Mouse (Mus musculus): ENCODE measurements around the gene Metap1. TPM values are rescaled to one million over a fixed set of nuclear protein-coding genes. Genes with fewer than 3 reads are reported as not detected.

Metap1 gene
- 62.3 and 63.5 TPM in 2 replicates for polyA plus RNA-seq (2011; ENCODE audit: insufficient read length, low read depth, missing spikeins)

DNA sequence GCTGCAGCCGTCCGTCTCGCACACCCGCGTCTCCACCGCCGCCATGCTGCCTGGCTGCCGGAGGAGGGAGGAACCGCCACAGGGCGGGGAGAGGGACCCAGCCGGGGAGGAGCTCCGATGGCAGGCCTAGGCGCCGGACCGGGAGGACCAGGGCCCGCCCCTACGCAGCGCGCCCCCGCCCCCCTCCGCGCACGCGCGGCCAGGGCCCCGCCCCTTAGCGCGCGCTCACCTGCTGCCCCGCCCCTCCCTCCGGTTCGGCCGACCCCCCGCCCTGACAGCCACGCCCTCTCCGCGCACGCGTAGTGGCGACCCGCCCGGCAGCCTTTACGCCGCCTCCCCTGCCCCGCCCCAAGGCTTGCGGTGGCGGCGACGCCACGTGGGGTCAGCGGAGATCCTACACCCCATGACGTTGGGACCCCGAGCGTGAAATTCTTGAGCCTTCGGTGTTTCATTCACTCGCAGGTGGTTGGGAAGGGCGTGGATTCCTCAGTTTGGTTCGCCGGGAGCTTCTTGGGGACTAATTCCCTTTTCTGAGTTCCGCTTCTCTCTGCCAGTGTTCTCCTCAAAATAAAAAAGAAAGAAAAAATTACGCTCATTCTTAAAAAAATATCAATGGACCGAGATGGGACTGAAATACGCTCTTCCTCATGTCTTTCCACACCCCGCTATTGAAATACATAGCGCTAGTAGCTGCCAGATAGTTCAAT lies at the start of gene Metap1:
Gene Metap1, minus strand, starts transcription at position 189 of the 707 bp plus-strand sequence.
- Histone ChIP-seq H3K4me1 (ENCODE audit: control insufficient read depth, insufficient read depth, low read length) (no peaks in the 10 kb centered on the region; the same call in 1 of the 2 replicates), H3K27ac (ENCODE audit: insufficient read depth, low read length) (peak within 1 kb of the TSS; percentile 7; the same call in 1 of the 2 replicates), H3K4me3 (ENCODE audit: insufficient read depth, low read length) (peak within 1 kb of the TSS; percentile 100)
- TF ChIP-seq CTCF (IDR thresholded peaks at IDR 0.05; ENCODE audit: borderline replicate concordance, insufficient read depth, low read length): no peak
- peak; percentile 95 for TF ChIP-seq POLR2A (IDR thresholded peaks at IDR 0.05; ENCODE audit: low read depth, low read length)

DNA sequence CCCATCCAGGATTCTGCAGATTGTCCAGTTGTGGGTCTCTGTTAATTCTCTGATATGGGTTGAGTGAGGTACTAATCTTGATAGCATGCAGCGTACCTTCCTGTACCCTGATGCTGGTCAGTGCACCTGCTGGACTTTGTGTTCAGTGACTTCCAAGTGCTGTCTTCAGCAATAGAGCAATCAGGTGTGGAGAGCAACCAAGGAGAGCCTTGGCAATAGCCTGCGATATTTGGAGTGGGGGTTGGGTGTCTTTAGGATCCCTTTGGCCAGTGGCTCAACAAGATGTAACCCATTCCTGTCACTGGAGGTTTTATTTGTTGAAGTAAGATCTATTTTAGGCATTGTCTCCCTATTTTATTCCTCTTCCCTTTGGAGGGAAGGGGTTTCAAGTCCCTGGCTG lies 46.7 kb upstream of the Metap1 start:
- TF ChIP-seq CTCF (IDR thresholded peaks at IDR 0.05; ENCODE audit: borderline replicate concordance, insufficient read depth, low read length): no peak
- TF ChIP-seq POLR2A (IDR thresholded peaks at IDR 0.05; ENCODE audit: low read depth, low read length): no peak
- Histone ChIP-seq H3K4me3 (ENCODE audit: insufficient read depth, low read length) (no peak overlapping the region), H3K27ac (ENCODE audit: insufficient read depth, low read length) (no peak overlapping the region), H3K4me1 (ENCODE audit: control insufficient read depth, insufficient read depth, low read length) (peaks cover 3% of the 10 kb centered on the region; the same call in 1 of the 2 replicates)

GRCm38 (mm10) chr3:138532764-138533163 lies 43.4 kb upstream of the Metap1 start:
- Histone ChIP-seq H3K4me1 (ENCODE audit: control insufficient read depth, insufficient read depth, low read length) (peaks cover 5% of the 10 kb centered on the region), H3K4me3 (ENCODE audit: insufficient read depth, low read length) (no peak overlapping the region), H3K27ac (ENCODE audit: insufficient read depth, low read length) (no peak overlapping the region)
- TF ChIP-seq POLR2A (IDR thresholded peaks at IDR 0.05; ENCODE audit: low read depth, low read length) (no peak), CTCF (IDR thresholded peaks at IDR 0.05; ENCODE audit: borderline replicate concordance, insufficient read depth, low read length) (no peak)

DNA sequence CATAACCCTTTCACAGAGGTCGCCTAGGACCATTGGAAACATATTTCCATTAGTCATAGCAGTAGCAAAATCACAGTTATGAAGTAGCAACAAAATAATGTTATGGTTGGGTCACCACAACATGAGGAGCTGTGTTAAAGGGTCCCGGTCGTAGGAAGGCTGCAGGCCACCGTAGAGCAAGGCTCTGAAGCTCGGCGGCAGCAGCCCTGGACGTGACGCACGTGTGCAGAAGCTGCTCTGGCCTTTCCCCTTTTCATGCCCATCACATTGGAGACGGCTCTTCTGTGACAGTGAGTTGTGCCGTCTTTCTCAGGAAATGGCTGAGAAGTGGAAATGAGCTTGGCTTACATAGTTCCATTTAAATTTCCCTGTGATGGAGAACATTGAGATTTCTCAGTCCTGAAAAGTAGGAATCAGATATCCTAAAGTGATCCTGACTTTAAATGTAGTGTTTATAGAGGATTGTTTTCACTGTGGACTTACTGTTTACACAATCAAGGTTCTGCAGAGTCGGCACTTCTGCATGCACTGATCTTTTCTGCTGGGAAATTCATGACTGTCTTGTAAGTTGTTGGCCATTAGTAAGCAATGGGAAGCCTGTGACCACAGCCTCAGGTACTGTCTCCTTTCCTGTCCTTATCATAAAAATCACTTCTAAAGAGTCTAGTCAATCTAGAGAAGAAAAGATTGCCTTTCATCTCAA lies 42.3 kb upstream of the Metap1 start:
- no peak overlapping the region for H3K27ac ChIP-seq (ENCODE audit: insufficient read depth, low read length)
- TF ChIP-seq CTCF (IDR thresholded peaks at IDR 0.05; ENCODE audit: borderline replicate concordance, insufficient read depth, low read length): no peak
- TF ChIP-seq POLR2A (IDR thresholded peaks at IDR 0.05; ENCODE audit: low read depth, low read length): no peak
- no peak overlapping the region for H3K4me3 ChIP-seq (ENCODE audit: insufficient read depth, low read length)
- peaks cover 5% of the 10 kb centered on the region for H3K4me1 ChIP-seq (ENCODE audit: control insufficient read depth, insufficient read depth, low read length)

- H3K27ac ChIP-seq (ENCODE audit: insufficient read depth, low read length): no peak overlapping the region
- no peak for TF ChIP-seq CTCF (IDR thresholded peaks at IDR 0.05; ENCODE audit: borderline replicate concordance, insufficient read depth, low read length)
- TF ChIP-seq POLR2A (IDR thresholded peaks at IDR 0.05; ENCODE audit: low read depth, low read length): no peak
- no peak overlapping the region for H3K4me3 ChIP-seq (ENCODE audit: insufficient read depth, low read length)
- peaks cover 5% of the 10 kb centered on the region for H3K4me1 ChIP-seq (ENCODE audit: control insufficient read depth, insufficient read depth, low read length)
Measured at GRCm38 (mm10) chr3:138530578-138531478, 41.5 kb upstream of the Metap1 start.

DNA sequence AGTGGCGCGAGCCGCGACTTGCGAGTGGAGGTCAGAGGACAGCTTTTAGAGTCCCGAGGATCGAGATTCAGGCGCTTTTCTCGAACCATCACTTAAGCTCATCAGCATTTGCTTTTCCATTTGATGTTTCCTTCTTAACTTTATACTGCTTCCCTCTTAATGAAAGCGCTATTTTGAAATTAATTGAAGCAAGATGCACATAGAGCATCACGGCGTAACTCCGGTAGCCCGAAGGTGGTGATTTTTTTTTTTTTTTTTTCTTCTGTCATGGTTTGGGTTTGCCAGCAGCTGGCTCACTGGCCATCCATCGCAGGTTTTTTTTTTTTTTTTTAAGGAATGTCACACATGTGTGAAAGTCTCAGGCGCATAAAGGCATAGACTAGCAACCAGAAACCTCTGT lies 39.0 kb upstream of the Metap1 start:
- Histone ChIP-seq H3K27ac (ENCODE audit: insufficient read depth, low read length) (no peak overlapping the region), H3K4me3 (ENCODE audit: insufficient read depth, low read length) (peak overlapping the region; percentile 95), H3K4me1 (ENCODE audit: control insufficient read depth, insufficient read depth, low read length) (peaks cover 5% of the 10 kb centered on the region)
- TF ChIP-seq CTCF (IDR thresholded peaks at IDR 0.05; ENCODE audit: borderline replicate concordance, insufficient read depth, low read length): no peak
- no peak for TF ChIP-seq POLR2A (IDR thresholded peaks at IDR 0.05; ENCODE audit: low read depth, low read length)

- TF ChIP-seq POLR2A (IDR thresholded peaks at IDR 0.05; ENCODE audit: low read depth, low read length) (0 out of 2 replicates have a peak, but pooled peaks have one; percentile 29), CTCF (IDR thresholded peaks at IDR 0.05; ENCODE audit: borderline replicate concordance, insufficient read depth, low read length) (no peak)
- Histone ChIP-seq H3K4me1 (ENCODE audit: control insufficient read depth, insufficient read depth, low read length) (peaks cover 5% of the 10 kb centered on the region), H3K27ac (ENCODE audit: insufficient read depth, low read length) (peak overlapping the region; percentile 65; the same call in 1 of the 2 replicates), H3K4me3 (ENCODE audit: insufficient read depth, low read length) (peak overlapping the region; percentile 95)
Measured at GRCm38 (mm10) chr3:138527667-138528231, 38.4 kb upstream of the Metap1 start.

DNA sequence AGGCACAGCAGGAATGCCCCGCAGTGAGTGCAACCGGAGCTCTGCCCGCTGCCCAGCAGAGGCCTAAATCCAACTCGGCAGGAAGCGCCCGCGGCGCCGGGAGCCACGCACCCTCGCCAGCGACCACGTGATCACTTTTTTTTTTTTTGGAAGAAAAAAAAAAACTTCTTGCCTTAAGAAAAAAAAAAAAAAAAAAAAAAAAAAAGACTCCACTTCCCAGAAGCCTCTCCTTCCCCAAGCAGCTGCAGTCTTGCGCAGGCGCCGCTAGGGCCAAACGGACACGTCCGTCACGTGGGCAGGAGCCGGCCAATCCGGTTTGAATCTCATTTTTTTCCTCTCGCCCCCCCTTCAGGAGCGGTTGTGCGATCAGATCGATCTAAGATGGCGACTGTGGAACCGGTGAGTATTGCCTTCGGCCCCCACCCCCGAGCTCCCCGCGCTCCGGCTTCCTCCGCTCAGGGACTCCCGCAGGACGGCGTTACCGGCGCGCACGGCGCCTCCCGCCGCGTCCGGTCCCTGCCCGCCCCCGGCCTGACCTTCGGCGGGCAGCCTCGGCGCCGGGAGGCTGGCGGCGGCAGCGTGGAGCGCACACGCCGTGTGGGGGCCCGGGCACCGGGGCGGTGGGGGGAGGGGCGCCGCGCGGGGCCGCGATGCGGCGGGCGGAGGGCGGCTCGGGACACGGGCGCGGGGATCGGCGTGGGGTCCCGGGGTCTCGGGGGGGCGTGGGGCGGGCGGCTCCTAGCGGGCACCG lies 37.8 kb upstream of the Metap1 start:
- H3K4me1 ChIP-seq (ENCODE audit: control insufficient read depth, insufficient read depth, low read length): peaks cover 5% of the 10 kb centered on the region
- H3K27ac ChIP-seq (ENCODE audit: insufficient read depth, low read length): peak overlapping the region; percentile 96
- H3K4me3 ChIP-seq (ENCODE audit: insufficient read depth, low read length): peak overlapping the region; percentile 95
- peak; percentile 94 for TF ChIP-seq POLR2A (IDR thresholded peaks at IDR 0.05; ENCODE audit: low read depth, low read length)
- TF ChIP-seq CTCF (IDR thresholded peaks at IDR 0.05; ENCODE audit: borderline replicate concordance, insufficient read depth, low read length): no peak

Measured in embryonic fibroblast, embryonic 13.5 days (primary cell).